Mouse (Mus musculus): ENCODE results near the gene Shisal2a. TPM values are rescaled to one million over a fixed set of nuclear protein-coding genes. Genes with fewer than 3 reads are reported as not detected.
"Not testable (repeated sequence)": the region's sequence is repeated elsewhere in the genome, so short reads cannot be mapped to it uniquely, and the experiment has no call there.

Shisal2a gene
- polyA plus RNA-seq, 1 experiment from 2014 or later = 7.4 TPM

GRCm38 (mm10) chr4:108371421-108371820 is 11.7 kb downstream of the Shisal2a start:
- Histone ChIP-seq H3K9me3 (no peaks in the 10 kb centered on the region), H3K27ac (no peak overlapping the region), H3K27me3 (no peaks in the 10 kb centered on the region), H3K9ac (no peak overlapping the region), H3K4me2 (replicated peaks) (no peak overlapping the region), H3K4me3 (no peak overlapping the region), H3K36me3 (no peaks in the 10 kb centered on the region), H3K4me1 (peaks cover 5% of the 10 kb centered on the region; the same call in 1 of the 2 replicates)
- no peak for ATAC-seq (ENCODE audit: low FRiP score, low read depth)
- 71% methylated on average over 3 of the region's 3 CpGs for WGBS

GRCm38 (mm10) chr4:108370409-108370808 is 12.7 kb downstream of the Shisal2a start:
- WGBS = 69% methylated on average over 4 of the region's 4 CpGs

DNA sequence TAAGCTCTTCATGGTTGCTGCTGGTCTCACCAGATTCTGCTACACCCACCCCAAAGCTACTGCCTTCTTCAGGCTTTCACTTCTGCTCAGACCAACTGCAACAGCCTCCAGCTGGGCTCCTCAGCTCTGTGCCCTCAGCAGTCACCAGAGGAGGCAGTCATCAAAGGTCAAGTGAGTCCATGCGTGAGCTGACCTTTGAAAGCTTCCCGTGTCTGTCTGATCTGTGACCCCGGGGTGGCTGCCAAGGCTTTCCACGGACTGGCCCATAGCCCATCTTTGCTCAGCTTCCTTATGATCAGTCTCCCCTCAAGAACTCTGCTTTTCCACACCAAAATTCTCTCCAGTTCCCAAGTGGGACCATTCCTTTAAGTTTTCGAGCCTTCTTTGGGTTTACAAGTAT is 13.9 kb downstream of the Shisal2a start:
- 37% methylated on average over 5 of the region's 5 CpGs for whole genome bisulfite sequencing
- H3K27ac ChIP-seq = no peak overlapping the region
- H3K9ac ChIP-seq = no peak overlapping the region
- peaks cover 6% of the 10 kb centered on the region for H3K4me1 ChIP-seq
- no peak overlapping the region for H3K4me2 ChIP-seq (replicated peaks)
- H3K36me3 ChIP-seq = no peaks in the 10 kb centered on the region
- no peaks in the 10 kb centered on the region for H3K9me3 ChIP-seq
- ATAC-seq (ENCODE audit: low FRiP score, low read depth) = no peak
- no peaks in the 10 kb centered on the region for H3K27me3 ChIP-seq
- no peak overlapping the region for H3K4me3 ChIP-seq

More at GRCm38 (mm10) chr4:108370409-108370808, 12.7 kb downstream of the Shisal2a start:
- no peaks in the 10 kb centered on the region for H3K27me3 ChIP-seq
- H3K4me2 ChIP-seq (replicated peaks) = no peak overlapping the region
- H3K9me3 ChIP-seq = no peaks in the 10 kb centered on the region
- no peaks in the 10 kb centered on the region for H3K36me3 ChIP-seq
- H3K4me1 ChIP-seq = peaks cover 5% of the 10 kb centered on the region; the same call in 1 of the 2 replicates
- H3K4me3 ChIP-seq = no peak overlapping the region
- H3K27ac ChIP-seq = no peak overlapping the region
- H3K9ac ChIP-seq = no peak overlapping the region
- no peak for ATAC-seq (ENCODE audit: low FRiP score, low read depth)

DNA sequence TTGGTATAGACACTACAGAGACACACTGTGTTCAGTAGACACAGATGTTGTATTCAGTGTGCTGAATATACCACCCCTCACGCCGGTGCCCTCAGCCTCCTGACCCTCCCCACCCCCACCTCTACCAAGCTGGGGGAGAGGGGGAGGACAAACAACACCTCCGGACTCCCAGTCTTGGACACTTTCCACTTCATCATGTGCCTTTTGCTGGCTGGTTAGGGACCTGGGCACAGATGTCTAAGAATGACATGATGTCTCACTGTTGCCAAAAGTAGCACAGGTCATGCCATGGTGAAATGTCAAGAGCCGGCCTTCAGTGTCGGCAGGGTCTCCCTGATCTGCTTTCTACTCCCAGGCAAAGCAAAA is 19.1 kb downstream of the Shisal2a start:
- Histone ChIP-seq H3K27ac (peak overlapping the region; percentile 93), H3K4me1 (peaks cover 48% of the 10 kb centered on the region), H3K4me2 (replicated peaks) (0 out of 2 replicates have a peak overlapping the region, but pooled peaks have one; percentile 12), H3K9ac (no peak overlapping the region), H3K9me3 (no peaks in the 10 kb centered on the region), H3K36me3 (no peaks in the 10 kb centered on the region), H3K4me3 (no peak overlapping the region), H3K27me3 (no peaks in the 10 kb centered on the region)
- ATAC-seq (ENCODE audit: low FRiP score, low read depth) = no peak
- 16% methylated on average over 5 of the region's 5 CpGs for WGBS

DNA sequence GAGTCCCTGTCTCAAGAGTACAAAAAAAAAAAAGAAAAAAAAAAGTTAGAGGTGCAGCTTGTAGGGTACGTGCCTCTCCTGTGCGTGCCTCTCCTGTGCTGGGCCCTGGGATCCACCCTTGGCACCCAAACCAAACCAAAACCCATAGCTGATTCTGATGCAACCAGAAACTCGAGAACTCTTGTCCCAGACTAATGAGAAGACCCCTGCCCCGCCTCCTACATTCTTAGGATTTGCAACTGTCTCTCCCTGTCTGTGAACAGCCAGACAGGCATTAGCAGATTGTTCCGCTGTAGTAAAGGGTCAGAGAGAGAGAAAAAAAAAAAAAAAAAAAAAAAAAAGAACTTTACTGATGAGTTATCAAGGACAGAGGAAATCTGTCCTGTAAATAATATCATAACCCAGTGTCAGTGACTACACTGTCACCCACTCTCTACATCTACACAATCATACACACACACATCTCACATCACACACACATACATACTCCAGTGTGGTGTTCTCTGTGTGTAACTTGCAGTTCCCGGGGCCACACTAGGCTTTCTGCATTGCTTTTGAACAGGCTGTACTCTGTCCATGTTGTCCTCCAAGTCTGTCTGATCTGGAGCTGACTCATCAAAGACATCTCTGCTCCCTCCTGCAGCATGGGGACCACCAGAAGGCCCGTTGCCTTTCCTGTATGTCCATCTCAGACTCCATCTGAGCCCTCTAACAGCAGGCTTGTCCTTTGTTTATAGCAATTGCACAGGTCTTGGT is 19.6 kb downstream of the Shisal2a start:
- no peak overlapping the region for H3K4me3 ChIP-seq
- 9% methylated on average over 7 of the region's 7 CpGs for WGBS
- no peaks in the 10 kb centered on the region for H3K27me3 ChIP-seq
- peak overlapping the region; percentile 48 for H3K4me2 ChIP-seq (replicated peaks)
- H3K36me3 ChIP-seq = no peaks in the 10 kb centered on the region
- ATAC-seq (ENCODE audit: low FRiP score, low read depth) = peak; percentile 52; the same call in 1 of the 2 replicates
- peak overlapping the region; percentile 19; the same call in 1 of the 2 replicates for H3K9ac ChIP-seq
- H3K9me3 ChIP-seq = no peaks in the 10 kb centered on the region
- peaks cover 53% of the 10 kb centered on the region for H3K4me1 ChIP-seq
- peak overlapping the region; percentile 93 for H3K27ac ChIP-seq

GRCm38 (mm10) chr4:108362321-108363261 is 20.6 kb downstream of the Shisal2a start:
- H3K27ac ChIP-seq = peak overlapping the region; percentile 93
- peaks cover 60% of the 10 kb centered on the region for H3K4me1 ChIP-seq
- H3K9me3 ChIP-seq = no peaks in the 10 kb centered on the region
- no peak overlapping the region for H3K4me3 ChIP-seq
- H3K27me3 ChIP-seq = no peaks in the 10 kb centered on the region
- H3K36me3 ChIP-seq = no peaks in the 10 kb centered on the region
- peak overlapping the region; percentile 21; the same call in 1 of the 2 replicates for H3K9ac ChIP-seq
- peak; percentile 70 for ATAC-seq (ENCODE audit: low FRiP score, low read depth)
- 3% methylated on average over 18 of the region's 18 CpGs for WGBS
- peak overlapping the region; percentile 48 for H3K4me2 ChIP-seq (replicated peaks)

GRCm38 (mm10) chr4:108360136-108361055 is 22.8 kb downstream of the Shisal2a start:
- Histone ChIP-seq H3K4me3 (peak overlapping the region; percentile 24), H3K36me3 (no peaks in the 10 kb centered on the region), H3K9ac (peak overlapping the region; percentile 55), H3K27me3 (no peaks in the 10 kb centered on the region), H3K4me1 (peaks cover 73% of the 10 kb centered on the region), H3K4me2 (replicated peaks) (peak overlapping the region; percentile 54), H3K27ac (peak overlapping the region; percentile 89), H3K9me3 (no peaks in the 10 kb centered on the region)
- 6% methylated on average over 28 of the region's 28 CpGs for WGBS
- peak; percentile 73; the same call in 1 of the 2 replicates for ATAC-seq (ENCODE audit: low FRiP score, low read depth)

DNA sequence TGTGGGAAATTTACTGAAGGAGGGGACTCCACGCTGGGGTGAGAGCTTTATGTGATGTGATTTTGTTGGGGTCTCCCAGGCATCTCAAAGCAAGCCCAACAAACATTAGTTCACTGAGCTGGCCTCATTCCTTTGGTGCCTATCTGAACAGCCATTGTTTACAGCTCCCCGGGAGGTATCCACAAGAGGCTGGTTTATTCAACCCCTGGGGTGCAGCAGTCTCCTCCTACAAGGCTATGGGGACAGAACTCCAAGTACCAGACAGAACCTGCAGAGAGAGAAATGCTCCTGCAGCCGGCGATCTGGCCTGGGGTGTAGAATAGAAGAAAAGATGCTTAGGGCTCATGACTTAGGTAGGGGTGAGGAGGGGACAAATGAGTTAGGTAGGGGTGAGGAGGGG is 24.7 kb downstream of the Shisal2a start:
- H3K9me3 ChIP-seq = no peaks in the 10 kb centered on the region
- WGBS = 12% methylated on average over 4 of the region's 4 CpGs
- peaks cover 76% of the 10 kb centered on the region for H3K4me1 ChIP-seq
- no peak overlapping the region for H3K4me2 ChIP-seq (replicated peaks)
- H3K27me3 ChIP-seq = no peaks in the 10 kb centered on the region
- no peak for ATAC-seq (ENCODE audit: low FRiP score, low read depth)
- no peak overlapping the region for H3K9ac ChIP-seq
- no peak overlapping the region for H3K4me3 ChIP-seq
- peak overlapping the region; percentile 89; the same call in 1 of the 2 replicates for H3K27ac ChIP-seq
- no peaks in the 10 kb centered on the region for H3K36me3 ChIP-seq

DNA sequence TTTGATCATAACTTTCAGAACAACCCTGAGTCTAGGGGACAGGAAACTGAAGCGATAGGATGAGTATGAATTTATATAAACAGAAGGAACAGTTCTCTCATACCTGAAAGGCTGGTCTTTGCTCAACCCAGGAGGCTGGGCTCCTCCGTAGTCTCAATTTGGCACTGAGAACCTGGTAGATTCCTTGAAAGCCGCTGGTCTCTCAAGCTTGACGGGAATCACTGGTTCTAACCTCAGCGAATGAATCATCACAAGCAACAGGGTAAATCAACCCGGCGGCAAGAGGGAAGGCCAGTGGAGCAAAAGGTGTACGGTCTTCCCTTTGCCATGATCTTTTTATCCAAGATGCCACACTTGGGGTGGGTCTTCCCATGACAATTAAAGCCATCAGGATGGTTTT is 25.7 kb downstream of the Shisal2a start:
- Histone ChIP-seq H3K4me2 (replicated peaks) (no peak overlapping the region), H3K9me3 (no peaks in the 10 kb centered on the region), H3K4me3 (no peak overlapping the region), H3K4me1 (peaks cover 65% of the 10 kb centered on the region), H3K9ac (no peak overlapping the region), H3K27ac (no peak overlapping the region), H3K27me3 (no peaks in the 10 kb centered on the region), H3K36me3 (no peaks in the 10 kb centered on the region)
- 92% methylated on average over 8 of the region's 8 CpGs for WGBS
- ATAC-seq (ENCODE audit: low FRiP score, low read depth) = no peak

DNA sequence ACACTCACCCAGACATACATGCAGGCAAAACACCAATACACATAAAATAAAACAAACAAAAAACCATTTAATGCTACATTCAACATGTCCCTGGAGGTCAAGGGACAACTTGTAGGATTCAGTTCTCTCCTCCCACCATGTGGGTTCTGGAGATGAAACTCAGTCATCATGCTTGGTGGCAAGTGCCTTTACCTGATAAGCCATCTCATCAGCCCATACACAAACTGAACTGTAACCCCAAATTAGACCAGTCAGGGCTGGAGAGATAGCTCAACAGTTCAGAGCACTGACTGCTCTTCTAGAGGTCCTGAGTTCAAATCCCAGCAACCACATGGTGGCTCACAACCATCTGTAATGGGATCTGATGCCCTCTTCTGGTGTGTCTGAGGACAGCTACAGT is 29.6 kb downstream of the Shisal2a start:
- ATAC-seq (ENCODE audit: low FRiP score, low read depth) = not testable (repeated sequence)

DNA sequence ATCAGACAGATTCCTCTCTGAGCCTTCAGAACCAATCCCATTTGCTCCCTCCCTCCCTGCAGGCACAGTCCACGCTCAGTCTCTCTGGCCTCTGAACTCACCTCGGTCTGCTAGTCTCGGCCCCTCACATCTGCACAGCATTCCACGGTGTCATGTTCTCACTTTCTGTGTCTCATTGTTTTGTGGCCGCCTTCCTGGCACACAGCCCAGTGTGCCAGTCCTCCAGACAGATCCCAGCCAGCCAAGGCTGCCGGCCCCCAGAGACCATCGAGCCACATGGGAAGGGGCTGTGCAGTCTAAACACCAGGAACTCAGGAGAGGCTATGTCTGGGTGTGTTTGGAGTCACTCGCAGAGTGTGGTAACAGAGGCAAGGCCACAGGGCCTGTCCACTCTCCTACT is 32.3 kb downstream of the Shisal2a start:
- ATAC-seq (ENCODE audit: low FRiP score, low read depth) = peak; percentile 87
- H3K9me3 ChIP-seq = no peaks in the 10 kb centered on the region
- no peaks in the 10 kb centered on the region for H3K36me3 ChIP-seq
- WGBS = 2% methylated on average over 8 of the region's 8 CpGs
- H3K4me1 ChIP-seq = peaks cover 61% of the 10 kb centered on the region
- H3K27ac ChIP-seq = peak overlapping the region; percentile 92
- peak overlapping the region; percentile 43 for H3K9ac ChIP-seq
- no peak overlapping the region for H3K4me3 ChIP-seq
- no peaks in the 10 kb centered on the region for H3K27me3 ChIP-seq
- peak overlapping the region; percentile 35 for H3K4me2 ChIP-seq (replicated peaks)

More for the DNA sequence above, 29.6 kb downstream of the Shisal2a start:
- H3K4me1 ChIP-seq = peaks cover 60% of the 10 kb centered on the region
- not testable (repeated sequence) for H3K36me3 ChIP-seq; H3K9me3 ChIP-seq; H3K27me3 ChIP-seq; H3K9ac ChIP-seq; H3K27ac ChIP-seq; H3K4me2 ChIP-seq (replicated peaks); H3K4me3 ChIP-seq
